Mouse (Mus musculus): ENCODE measurements at regions not wholly inside any gene's neighbourhood (a gene's known extent, or its start where the extent isn't known, plus 50 kb on each side); places are given as distances from the start of the nearest gene placed in this dataset.

DNA sequence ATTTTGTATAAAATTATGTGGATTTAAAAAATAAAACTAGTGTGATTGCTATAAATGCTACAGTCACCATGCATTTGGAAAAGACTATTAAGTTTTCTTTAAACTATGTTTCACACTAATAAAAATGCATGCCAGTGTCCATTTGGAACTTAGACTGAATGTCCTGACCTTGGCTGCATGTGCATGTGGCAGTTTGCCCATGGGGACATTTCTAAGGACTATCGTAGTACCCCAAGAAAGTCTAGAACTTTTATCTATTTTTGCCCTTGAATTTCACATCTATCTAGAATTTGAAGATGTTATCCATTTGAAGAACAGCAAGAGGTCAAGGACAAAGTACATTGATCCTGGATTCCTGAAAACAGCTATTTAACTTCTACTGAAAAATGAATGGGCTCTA is 745.9 kb downstream of the Tmem182 start:
- no peak for DNase-seq (ENCODE audit: low spot score in 2 of 2)

DNA sequence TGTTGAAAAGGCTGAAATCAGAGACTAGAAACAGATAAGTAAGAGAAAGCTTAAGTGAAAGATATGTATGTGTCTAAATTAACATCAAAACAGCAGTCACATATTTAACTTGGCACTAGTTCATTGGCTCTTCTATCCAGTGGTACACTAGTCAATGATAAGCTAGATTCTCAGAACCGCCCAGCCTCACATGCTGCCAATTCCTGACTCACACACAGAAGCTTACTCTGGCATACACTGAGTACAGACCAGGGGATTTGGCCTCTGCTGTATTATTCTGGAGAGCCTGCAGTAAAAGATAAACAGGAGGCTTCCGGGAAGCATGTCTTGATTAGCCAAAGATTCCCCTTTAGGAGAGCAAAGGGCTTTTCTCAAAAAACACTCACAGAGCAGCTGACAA is 750.2 kb downstream of the Tmem182 start:
- peak; percentile 78 to 86 for DNase-seq (ENCODE audit: low spot score in 2 of 2)

DNA sequence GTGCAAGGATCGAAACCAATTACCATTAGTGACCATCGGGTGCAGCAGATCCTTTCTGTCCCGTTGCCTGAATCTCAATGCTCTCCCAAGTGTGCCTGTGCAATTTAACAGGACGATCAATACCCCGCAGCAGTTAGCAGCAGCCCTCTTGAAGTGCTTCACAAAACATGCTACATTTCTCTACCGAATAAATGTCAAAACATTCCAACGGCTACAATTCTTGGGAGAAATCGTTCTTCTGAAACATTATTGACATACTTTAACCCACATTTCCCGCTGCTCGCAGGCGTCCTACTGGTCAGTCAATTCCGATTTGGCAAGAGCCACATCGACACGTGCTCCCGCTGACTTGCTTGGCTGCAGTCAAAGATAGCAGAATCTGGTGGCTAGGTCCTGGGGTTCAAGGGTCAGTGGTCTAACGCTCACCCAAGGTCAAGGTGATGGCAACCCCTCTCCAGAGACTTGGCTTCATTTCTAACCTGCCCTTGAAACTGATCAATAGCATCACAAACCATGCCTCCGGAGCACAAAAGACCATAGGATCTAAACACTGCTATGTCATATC is 753.8 kb downstream of the Tmem182 start:
- DNase-seq (ENCODE audit: low spot score in 2 of 2): no peak

DNA sequence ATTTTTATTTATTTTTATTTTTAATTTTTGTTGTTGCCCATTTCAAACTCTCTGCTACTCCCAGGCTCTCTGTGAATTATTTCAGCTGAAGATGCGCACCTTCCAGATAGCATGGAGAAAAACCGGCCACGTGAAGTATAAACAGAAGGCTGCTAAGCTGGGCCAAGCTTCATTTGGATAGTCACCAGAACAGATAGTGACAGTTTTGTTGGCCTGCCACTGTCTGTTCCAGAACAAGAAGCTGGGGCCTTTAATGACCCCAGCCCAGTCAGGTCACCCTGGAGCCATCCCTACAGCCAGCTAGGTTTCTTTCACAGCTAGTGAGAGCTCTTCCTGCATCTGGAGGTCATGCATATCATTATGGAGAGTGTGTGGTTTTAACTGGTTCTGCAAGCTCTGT is 754.6 kb downstream of the Tmem182 start:
- DNase-seq (ENCODE audit: low spot score in 2 of 2): no peak

DNA sequence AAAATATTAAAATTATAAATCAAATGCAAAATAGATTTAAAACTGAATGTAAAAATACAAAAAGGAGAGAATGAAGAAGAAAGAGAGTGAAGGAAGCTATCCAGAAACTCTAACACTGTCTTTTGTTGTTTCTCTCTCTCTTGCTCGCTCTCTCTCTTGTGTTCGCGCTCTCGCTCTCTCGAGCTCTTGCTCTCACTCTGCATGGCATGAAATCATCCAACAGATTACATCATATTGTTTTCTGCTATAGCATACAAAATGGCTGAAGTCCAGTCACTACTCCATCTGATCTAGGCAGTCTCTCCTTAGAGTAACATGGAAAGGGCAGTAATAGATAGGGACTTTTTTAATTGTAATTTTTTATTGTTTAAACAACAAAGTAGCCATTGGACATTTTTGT is 798.1 kb downstream of the Tmem182 start:
- no peak for DNase-seq (ENCODE audit: low spot score in 2 of 2)

DNA sequence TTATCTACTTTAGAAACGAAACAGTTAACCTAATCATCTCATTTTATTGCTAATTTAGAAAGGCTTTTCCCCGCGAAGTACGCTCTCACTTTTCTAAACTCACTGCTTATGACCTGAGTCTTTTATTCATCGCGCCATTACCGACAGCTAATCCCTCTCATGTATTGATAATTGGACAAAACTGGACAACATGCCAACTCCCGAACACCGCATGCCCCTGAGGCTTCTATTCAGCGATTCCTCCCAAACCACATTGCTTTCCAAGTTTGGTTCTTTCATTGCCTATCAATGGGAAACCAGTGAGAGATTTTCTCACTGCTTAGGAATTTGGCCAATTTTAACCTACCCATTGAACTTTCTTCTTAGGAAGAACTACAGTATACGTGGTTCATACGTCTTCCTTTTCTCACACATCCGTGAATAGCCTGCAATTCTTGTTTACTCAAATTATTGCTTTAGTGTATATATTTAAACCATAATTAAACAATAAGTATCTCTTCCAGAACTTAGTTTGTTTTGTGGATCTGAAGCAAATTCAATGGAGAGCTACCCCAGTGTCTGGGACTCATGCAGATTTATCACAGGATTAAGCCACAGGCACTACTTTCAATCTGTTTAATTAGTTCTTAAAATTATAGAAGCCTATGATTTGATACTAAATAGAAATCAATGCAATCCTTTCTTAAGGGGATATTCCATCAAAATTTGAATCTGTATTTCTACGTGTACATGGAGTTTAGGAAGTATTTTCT is 799.8 kb downstream of the Tmem182 start:
- no peak for DNase-seq (ENCODE audit: low spot score in 2 of 2)

DNA sequence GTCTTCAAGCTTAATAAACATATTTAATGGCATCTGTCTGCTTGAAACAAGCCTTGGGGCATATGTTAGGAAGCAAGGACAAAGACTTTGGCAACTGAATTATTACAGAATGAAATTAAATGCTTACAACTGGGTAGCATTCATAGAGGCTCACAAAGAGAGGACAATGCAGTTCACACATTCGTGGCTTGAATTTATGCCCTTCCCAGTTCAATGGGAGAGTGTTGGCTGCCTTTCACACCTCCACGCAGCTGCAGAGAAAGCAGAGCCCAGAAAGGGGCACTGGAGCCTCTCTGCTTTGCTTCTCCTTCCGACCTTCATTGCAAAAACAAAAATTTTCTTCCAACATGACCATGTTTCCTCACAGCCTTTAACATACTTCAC is 800.3 kb downstream of the Tmem182 start:
- DNase-seq (ENCODE audit: low spot score in 2 of 2): no peak

DNA sequence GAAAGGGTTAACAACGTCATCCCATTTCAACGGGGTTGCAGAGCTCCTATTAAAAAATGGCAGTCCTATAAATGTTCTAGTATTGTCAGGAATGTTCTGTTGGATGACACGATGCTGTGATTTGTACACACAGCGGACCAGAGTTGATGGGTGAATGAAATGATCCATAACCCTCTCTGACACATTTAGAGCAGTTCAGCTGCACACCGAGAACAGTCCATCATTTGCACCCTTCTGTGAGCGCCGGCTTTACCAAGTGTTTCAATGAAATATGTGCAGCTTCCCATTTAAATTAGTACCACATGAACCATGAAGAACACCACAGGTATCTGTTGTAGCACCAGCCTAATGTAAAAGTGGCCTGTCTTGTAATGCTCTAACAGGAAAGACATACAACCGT is 805.4 kb downstream of the Tmem182 start:
- DNase-seq (ENCODE audit: low spot score in 2 of 2): no peak

DNA sequence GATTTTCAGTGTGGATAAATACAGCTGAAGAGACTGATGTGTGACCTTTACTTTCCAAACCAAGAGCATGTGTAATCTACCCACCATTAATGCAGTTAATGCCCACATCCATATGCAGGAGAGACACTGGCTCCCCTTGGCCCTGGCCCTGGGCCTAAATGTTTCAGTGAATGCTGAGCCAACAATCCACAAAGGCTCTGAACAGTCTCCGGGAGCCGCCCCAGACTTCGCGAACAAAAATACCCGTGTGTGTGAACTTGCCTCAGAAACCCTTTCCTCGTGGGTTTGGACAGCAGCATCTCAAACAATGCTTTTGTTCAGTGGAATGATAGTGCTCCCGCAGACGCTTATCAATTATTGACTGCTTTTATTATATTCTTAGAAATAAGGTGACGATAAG is 846.4 kb downstream of the Tmem182 start:
- no peak for DNase-seq (ENCODE audit: low spot score in 2 of 2)

DNA sequence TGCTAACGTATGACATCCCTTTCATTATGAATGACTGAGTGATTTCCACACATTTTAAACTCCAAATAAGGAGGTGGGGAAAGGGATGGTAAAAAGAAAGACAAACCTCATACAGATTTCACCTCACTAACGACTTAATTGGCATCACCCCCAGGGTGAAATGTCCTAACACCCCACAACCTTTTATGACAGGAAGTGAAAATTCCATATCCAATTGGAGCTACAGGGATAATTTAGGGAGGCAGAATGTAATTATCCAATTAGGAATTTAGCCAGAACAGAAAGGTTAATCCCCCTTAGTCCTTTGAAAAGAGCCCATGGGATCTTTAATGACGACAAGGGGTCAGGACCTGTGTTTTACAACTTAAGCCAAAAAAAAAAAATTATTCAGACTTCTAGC is 846.8 kb downstream of the Tmem182 start:
- no peak for DNase-seq (ENCODE audit: low spot score in 2 of 2)

DNA sequence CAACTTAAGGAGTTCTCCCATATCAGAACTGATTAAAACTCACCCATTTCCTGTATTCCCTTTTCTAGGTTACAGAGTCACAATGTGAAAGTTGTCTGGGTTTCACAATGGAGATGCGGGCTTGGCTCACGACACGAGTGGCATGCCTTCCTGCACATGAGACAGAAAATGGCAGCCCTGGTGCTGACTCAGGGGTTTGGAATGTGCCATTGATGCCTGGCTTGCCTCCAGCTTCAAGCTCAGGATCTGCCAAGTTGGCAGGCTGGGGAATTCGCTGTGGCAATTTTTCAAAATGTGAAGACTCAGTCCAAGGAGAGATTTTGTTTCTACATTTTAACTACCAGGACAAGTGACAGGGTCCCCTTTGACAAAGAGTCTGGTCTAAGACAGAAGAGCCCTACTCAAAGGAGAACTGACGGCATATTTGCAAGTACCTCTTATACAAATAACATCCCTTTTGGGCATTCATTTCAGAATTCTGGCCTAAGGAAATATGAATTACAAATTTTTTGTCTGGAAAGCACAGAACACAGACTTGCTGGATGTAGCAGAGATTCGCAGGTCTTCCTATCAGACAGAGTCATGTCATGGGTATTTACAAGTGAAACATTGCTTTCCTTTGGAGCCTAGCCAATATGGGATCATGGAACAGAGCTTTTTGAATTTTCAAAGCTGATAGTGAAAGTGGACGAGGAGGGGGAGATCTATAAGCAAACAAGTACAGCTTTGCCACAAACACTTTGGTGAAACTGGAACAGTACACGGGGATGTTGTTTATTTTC is 847.4 kb downstream of the Tmem182 start:
- peak; percentile 41 to 72 for DNase-seq (ENCODE audit: low spot score in 2 of 2)

DNA sequence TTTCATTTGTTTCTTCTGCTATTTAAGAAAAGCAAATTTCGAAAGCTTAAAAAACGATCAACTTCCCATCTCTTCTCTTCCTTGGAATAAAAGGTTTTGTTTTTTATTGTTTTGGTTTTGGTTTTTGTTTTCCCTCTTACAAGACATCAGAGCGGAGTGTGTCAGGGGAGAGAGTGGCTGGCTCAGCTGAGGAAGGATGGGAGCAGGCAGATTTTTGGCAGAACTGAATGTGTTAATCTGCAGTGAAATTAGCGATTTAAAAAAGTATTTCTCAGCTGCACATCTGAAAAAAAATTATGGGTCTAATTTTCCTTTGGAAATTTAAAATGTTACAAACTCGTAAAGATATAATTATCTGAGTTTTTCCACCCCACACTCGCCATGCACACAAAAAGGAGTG is 868.7 kb downstream of the Tmem182 start:
- DNase-seq (ENCODE audit: low spot score in 2 of 2): no peak

DNA sequence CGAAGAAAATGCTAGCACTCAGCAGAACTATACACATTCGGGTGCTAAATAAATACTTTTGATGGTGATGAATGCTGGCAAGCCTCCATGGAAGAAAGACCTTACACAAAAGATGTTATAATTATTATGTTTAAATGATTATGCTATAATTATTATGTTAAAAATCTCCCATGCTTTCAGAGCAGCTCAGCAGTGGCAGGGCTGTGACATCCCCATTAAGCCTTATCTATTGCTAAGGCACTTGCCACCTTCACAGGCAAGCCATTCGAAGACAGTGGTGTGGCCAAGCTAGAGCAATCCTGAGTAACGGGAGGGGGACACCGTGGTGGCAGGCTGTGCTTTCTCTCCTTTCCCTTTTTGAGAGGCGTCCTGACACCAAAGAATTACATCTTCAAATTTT is 869.9 kb downstream of the Tmem182 start:
- DNase-seq (ENCODE audit: low spot score in 2 of 2): no peak

DNA sequence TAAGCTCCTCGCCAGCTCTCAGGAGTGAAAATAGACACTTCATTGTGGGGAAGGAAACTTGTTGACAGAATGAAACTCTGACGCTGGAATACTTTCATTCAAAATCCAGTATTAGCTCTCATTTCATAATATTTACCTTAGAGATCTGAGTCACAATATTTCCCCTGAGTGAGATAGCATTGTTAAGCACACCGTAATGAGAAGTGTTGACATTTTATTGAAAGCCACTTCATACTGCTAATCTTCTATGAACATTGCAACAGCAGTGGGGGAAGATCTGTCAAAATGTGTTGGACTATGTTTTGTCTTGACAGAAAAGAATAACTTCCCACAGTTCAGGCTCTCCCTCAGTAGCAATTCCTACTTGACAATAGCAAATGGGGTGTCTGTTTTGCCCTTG is 900.3 kb downstream of the Tmem182 start:
- DNase-seq (ENCODE audit: low spot score in 2 of 2): no peak

DNA sequence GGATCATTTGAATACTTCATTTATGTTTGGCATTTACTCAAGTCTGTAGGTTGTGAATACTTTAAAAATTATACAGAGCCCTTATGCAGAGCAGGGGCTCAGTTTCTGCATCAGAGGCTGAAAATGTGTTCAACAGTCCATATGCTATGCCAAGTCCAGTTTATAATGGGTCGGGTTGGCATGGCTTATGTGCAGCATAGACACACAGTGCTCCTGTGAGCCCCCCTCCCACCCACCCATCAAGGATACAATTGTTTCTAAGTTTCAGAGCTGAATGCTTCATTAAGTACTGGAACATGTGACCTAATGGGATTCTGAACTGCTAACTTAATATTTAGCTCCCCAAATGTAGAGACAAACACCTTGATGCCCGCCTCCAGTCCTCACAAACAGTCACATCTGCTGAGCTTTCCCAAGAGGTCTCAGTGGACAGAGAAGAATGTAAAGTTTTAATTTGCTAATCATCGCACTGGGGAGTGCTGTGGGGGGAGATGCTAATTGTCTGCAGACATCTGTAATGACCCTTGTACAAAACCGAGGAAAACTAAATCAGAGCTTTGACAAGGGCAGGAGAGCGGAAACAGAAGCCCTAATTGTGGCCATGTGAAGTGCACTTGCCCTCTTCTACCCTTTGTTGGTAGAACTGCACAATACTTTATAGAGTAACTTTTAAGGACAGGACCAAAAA is 937.4 kb downstream of the Tmem182 start:
- no peak for DNase-seq (ENCODE audit: low spot score in 2 of 2)

DNA sequence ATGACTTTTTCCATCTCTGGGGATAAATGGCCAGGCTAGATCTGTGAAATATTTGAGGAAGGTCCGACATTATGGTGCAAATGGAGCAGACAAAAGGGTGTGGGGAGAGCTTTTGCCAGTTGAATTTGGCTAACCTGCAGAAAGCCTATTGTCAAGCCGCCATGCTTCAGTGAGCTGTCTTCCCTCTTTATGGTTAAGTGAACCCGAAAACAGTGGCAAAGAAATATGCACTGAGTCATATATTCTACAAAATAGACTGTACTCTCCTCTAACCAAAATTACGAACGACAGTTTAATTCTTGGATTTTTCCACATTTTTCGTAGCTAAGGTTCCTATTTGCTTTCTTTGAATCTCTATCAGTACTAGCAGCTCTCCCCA is 937.9 kb downstream of the Tmem182 start:
- no peak for DNase-seq (ENCODE audit: low spot score in 2 of 2)

DNA sequence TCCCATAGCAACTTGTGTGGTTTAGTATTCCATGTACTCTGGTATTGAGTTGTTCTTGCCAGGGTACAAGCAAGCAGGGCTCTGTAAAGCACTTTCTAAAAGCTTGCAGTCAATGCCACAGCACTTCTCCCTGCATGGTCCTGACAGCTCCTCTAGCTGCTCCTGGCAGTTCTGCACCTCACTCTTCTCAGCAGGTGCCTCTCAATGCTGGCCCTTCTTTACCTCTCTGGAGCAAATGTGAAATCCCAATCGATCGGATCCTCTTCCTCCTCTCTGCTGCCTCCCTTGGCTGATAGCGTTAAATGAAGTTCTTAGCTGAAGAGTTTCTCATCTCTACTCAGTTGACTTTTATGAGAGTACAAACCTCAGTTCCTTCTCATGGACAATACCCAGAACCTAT is 939.1 kb downstream of the Tmem182 start:
- no peak for DNase-seq (ENCODE audit: low spot score in 2 of 2)

DNA sequence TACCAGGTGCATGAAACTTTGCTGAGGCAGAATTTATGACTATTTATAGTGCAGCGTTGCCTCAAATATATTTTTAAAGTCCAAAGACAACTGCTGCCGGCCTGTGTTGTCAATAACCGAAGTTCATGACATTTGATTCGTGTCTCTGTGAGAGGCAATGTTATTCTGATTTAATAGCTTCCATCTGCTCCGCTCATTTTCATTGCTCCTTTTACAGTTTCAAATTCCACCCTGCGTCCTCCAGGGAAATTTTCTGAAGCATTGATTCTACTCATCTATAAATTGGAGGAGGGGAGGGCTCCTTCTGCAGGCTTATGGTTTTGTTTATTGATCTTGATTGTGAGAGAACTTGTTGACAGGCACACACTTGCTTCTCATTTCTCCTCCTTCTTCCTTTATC is 936.2 kb upstream of the Pou3f3 start:
- no peak for DNase-seq (ENCODE audit: low spot score in 2 of 2)
